8 mouse cellular contexts compared by ENCODE assay signal in the genomic region with DNA sequence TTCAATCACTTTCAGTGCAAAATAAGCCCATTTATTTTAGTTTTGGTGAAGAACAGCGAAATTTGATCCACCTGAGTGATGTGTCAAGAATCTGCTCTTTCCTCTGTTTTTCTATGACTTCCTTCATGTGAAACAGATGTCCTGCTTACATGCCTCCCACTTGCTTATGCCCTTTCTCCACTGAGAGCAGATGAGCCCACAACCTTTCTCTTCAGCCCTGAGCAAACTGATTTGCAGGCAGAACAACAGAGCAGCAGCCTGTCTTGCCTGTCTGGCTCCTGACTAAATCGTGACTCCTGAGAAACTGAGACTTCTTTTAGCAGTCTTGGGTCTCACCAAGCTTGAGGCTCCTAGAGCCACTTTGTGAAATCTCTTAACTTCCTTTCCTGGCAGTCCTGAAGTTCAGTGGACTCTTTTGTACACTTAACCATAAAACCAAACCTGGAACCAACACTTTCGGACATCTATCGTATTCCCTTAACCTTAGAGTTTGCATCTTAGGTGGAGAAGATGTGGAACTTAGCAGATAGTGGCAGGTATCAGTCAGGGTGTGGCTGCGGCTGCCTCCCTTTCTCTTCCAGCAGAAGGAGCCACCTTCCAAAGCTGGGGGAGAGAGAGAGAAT. TPM values are rescaled to one million over a fixed set of nuclear protein-coding genes. Genes with fewer than 3 reads are reported as not detected.
DNase-seq lines count a peak whose midpoint lies in the region; ATAC-seq and TF ChIP-seq lines count a peak whose summit lies in the region.

No protein-coding gene starts in this region.

- in situ Hi-C loops in ES-E14 (cut with MboI; ENCODE audit: low sequenced_read_pairs in 2 of 2, unreplicated experiment in 2 of 2): no loop called here

- TF ChIP-seq EP300 in heart, adult 2 months (IDR thresholded peaks at IDR 0.05; ENCODE audit: insufficient read depth, low read depth, low read length): no peak

- no peaks in the 10 kb centered on the region for H3K79me2 ChIP-seq in heart, adult 2 months (replicated peaks; ENCODE audit: control insufficient read depth, insufficient read depth, low read length)

- H3K4me1 ChIP-seq in heart, embryonic 14.5 days (ENCODE audit: control insufficient read depth in 2 of 2, insufficient read depth in 2 of 2, low read length in 2 of 2): peaks cover 4 to 5% of the 10 kb centered on the region in 2 experiments; a peak in 1 of 4 replicates
- no peaks in the 10 kb centered on the region for H3K4me1 ChIP-seq in heart, adult 2 months (ENCODE audit: control insufficient read depth, insufficient read depth, low read length)
- H3K4me1 ChIP-seq in ES-E14 (ENCODE audit: control insufficient read depth in 2 of 2, insufficient read depth in 2 of 2, low read length in 2 of 2, poor library complexity in 1 of 2): peaks cover 0 to 2% of the 10 kb centered on the region in 2 experiments; a peak in 1 of 4 replicates
- peaks cover 21% of the 10 kb centered on the region for H3K4me1 ChIP-seq in forebrain, embryonic 15.5 days
- H3K4me1 ChIP-seq in midbrain, embryonic 10.5 days: peaks cover 30% of the 10 kb centered on the region

- TF ChIP-seq CTCF in heart, adult 2 months (IDR thresholded peaks at IDR 0.05): no peak

- no peak for DNase-seq in heart, adult 2 months
- DNase-seq in ES-E14 (ENCODE audit: low read depth, low spot score): no peak
- DNase-seq in midbrain, embryonic 10.5 days (ENCODE audit: low spot score): peak; percentile 15
- DNase-seq in urinary bladder, adult 2 months (ENCODE audit: low spot score): no peak
- no peak for DNase-seq in adrenal gland, postnatal 4 days (ENCODE audit: low spot score in 2 of 2)
- DNase-seq in adrenal gland, adult 2 months: no peak

- H3K9me3 ChIP-seq in heart, embryonic 14.5 days (ENCODE audit: control insufficient read depth, low read length): no peaks in the 10 kb centered on the region
- H3K9me3 ChIP-seq in ES-E14 (ENCODE audit: control insufficient read depth, insufficient read depth, low read depth, low read length): no peaks in the 10 kb centered on the region
- H3K9me3 ChIP-seq in forebrain, embryonic 15.5 days: no peaks in the 10 kb centered on the region
- no peaks in the 10 kb centered on the region for H3K9me3 ChIP-seq in midbrain, embryonic 10.5 days (replicated peaks)

- peak overlapping the region; percentile 61 to 79 for H3K4me3 ChIP-seq in heart, embryonic 14.5 days (ENCODE audit: control insufficient read depth in 1 of 2, insufficient read depth in 1 of 2, low read depth in 1 of 2, low read length in 2 of 2)
- H3K4me3 ChIP-seq in heart, adult 2 months: no peak overlapping the region
- peak overlapping the region; percentile 65 to 66; a peak in 2 of 4 replicates for H3K4me3 ChIP-seq in ES-E14 (ENCODE audit: insufficient read depth in 1 of 2, low read depth in 1 of 2, low read length in 2 of 2, poor library complexity in 1 of 2, severe bottlenecking in 1 of 2)
- peak overlapping the region; percentile 83 for H3K4me3 ChIP-seq in forebrain, embryonic 15.5 days
- H3K4me3 ChIP-seq in midbrain, embryonic 10.5 days: peak overlapping the region; percentile 79

- WGBS in heart, embryonic 14.5 days: 22% methylated on average over 5 of the region's 5 CpGs
- 38% methylated on average over 5 of the region's 5 CpGs for WGBS in heart, adult 2 months
- WGBS in forebrain, embryonic 15.5 days: 24% methylated on average over 5 of the region's 5 CpGs
- 21% methylated on average over 5 of the region's 5 CpGs for WGBS in midbrain, embryonic 10.5 days

- intact Hi-C loops in heart, adult 2 months (cut with DNase I): no loop called here

- no peaks in the 10 kb centered on the region; the same call in 1 of the 2 replicates for H3K27me3 ChIP-seq in heart, embryonic 14.5 days (ENCODE audit: control insufficient read depth, insufficient read depth, low read length)
- H3K27me3 ChIP-seq in heart, adult 2 months (ENCODE audit: control insufficient read depth, insufficient read depth, low read length): peaks cover 9% of the 10 kb centered on the region
- H3K27me3 ChIP-seq in forebrain, embryonic 15.5 days: no peaks in the 10 kb centered on the region
- H3K27me3 ChIP-seq in midbrain, embryonic 10.5 days (ENCODE audit: low read depth, poor library complexity, severe bottlenecking): peaks cover 23% of the 10 kb centered on the region

- H3K27ac ChIP-seq in heart, embryonic 14.5 days (replicated peaks in 1 of 2; ENCODE audit: control insufficient read depth in 1 of 2, insufficient read depth in 1 of 2, low read depth in 2 of 2, low read length in 2 of 2): no peak overlapping the region
- no peak overlapping the region for H3K27ac ChIP-seq in heart, adult 2 months
- H3K27ac ChIP-seq in ES-E14 (ENCODE audit: insufficient read depth, low read depth, low read length, poor library complexity, severe bottlenecking): no peak overlapping the region
- no peak overlapping the region for H3K27ac ChIP-seq in forebrain, embryonic 15.5 days (replicated peaks)
- peak overlapping the region; percentile 92 for H3K27ac ChIP-seq in midbrain, embryonic 10.5 days (replicated peaks)

- H3K4me2 ChIP-seq in heart, embryonic 14.5 days (ENCODE audit: low read length): peak overlapping the region; percentile 99
- H3K4me2 ChIP-seq in forebrain, embryonic 15.5 days (replicated peaks): peak overlapping the region; percentile 94

- no peak for ATAC-seq in heart, embryonic 14.5 days (ENCODE audit: insufficient number of reproducible peaks, insufficient read depth, low FRiP score, low read depth)
- no peak for ATAC-seq in forebrain, embryonic 15.5 days (replicated peaks)

- H3K9ac ChIP-seq in heart, embryonic 14.5 days (ENCODE audit: low read length): peak overlapping the region; percentile 78; the same call in 1 of the 2 replicates
- no peak overlapping the region for H3K9ac ChIP-seq in heart, adult 2 months (ENCODE audit: low read depth, low read length)
- no peak overlapping the region for H3K9ac ChIP-seq in ES-E14 (ENCODE audit: insufficient read depth, low read depth, low read length, poor library complexity, severe bottlenecking)
- H3K9ac ChIP-seq in forebrain, embryonic 15.5 days (replicated peaks): no peak overlapping the region

- no peak for TF ChIP-seq POLR2A in heart, adult 2 months (IDR thresholded peaks at IDR 0.05; ENCODE audit: insufficient read depth, low read depth, low read length)

- H3K36me3 ChIP-seq in heart, embryonic 14.5 days (ENCODE audit: control insufficient read depth, insufficient read depth, low read length): no peaks in the 10 kb centered on the region
- no peaks in the 10 kb centered on the region for H3K36me3 ChIP-seq in heart, adult 2 months (ENCODE audit: control insufficient read depth, insufficient read depth, low read length)
- no peaks in the 10 kb centered on the region for H3K36me3 ChIP-seq in ES-E14 (ENCODE audit: control insufficient read depth, insufficient read depth, low read length, poor library complexity, severe bottlenecking)
- no peaks in the 10 kb centered on the region for H3K36me3 ChIP-seq in forebrain, embryonic 15.5 days
- no peaks in the 10 kb centered on the region for H3K36me3 ChIP-seq in midbrain, embryonic 10.5 days

TF ChIP-seq in ES-E14, 5 proteins besides CTCF, POLR2A, EP300 and RAD21:
- TF ChIP-seq ZC3H11A (IDR thresholded peaks at IDR 0.05; ENCODE audit: borderline replicate concordance, low read depth, low read length): no peak
- no peak for TF ChIP-seq CHD2 (IDR thresholded peaks at IDR 0.05; ENCODE audit: low read depth, low read length)
- no peak for TF ChIP-seq MAFK (IDR thresholded peaks at IDR 0.05; ENCODE audit: insufficient read depth, low read depth, low read length)
- TF ChIP-seq ZNF384 (IDR thresholded peaks at IDR 0.05; ENCODE audit: low read depth, low read length): no peak
- no peak for TF ChIP-seq HCFC1 (IDR thresholded peaks at IDR 0.05; ENCODE audit: borderline replicate concordance, insufficient read depth, low read length)

RNA-seq across cellular contexts. Expression of a gene that starts 0.5 kb away (rescaled TPM):
- polyA plus RNA-seq in heart, embryonic 14.5 days (2014; fragmentation: Nextera tagmentation; extraction: Ambion mirVana): 5.3 and 5.8 TPM in 2 replicates
- total RNA-seq in heart, adult 2 months (2021): under 1 TPM; 0.10 to 0.30 TPM
- 0.12 and 0.16 TPM in 2 replicates for polyA plus RNA-seq in heart, adult 2 months (2012; rRNA removed)
- 0.37 and 0.89 TPM in 2 replicates for total RNA-seq in ES-E14 (2012; rRNA removed)
- 46.4 and 46.9 TPM in 2 replicates for polyA plus RNA-seq in forebrain, embryonic 15.5 days (2015; fragmentation: Nextera tagmentation; extraction: Ambion mirVana)
- polyA plus RNA-seq in midbrain, embryonic 10.5 days (2016; fragmentation: Nextera tagmentation; extraction: Ambion mirVana): 17.5 and 25.4 TPM in 2 replicates
- polyA plus RNA-seq in urinary bladder, adult 2 months (2012; rRNA removed): 5.2 and 6.3 TPM in 2 replicates
- total RNA-seq in adrenal gland, postnatal 4 days (2021): 1 to 10 TPM; 3.9 to 4.2 TPM
- total RNA-seq in adrenal gland, adult 2 months (2021): 1 to 10 TPM; 1.8 to 3.1 TPM
- 1.6 and 1.9 TPM in 2 replicates for polyA plus RNA-seq in adrenal gland, adult 2 months (2012; rRNA removed)
